33 mouse cellular contexts compared by ENCODE assay signal in genomic region chr11:52102977-52103376, GRCm38 (mm10). TPM values are rescaled to one million over a fixed set of nuclear protein-coding genes. Genes with fewer than 3 reads are reported as not detected.
A peak's percentile ranks its signal among the peaks of the same experiment; 100 is the strongest.
DNase-seq lines count a peak whose midpoint lies in the region; ATAC-seq and TF ChIP-seq lines count a peak whose summit lies in the region.
"Had no signal": no experiment of that assay in that cellular context is flagged by ENCODE, and none has a peak within 500 bp of the region (broad histone marks: within the 10 kb centered on the region; RNA-seq: fewer than 3 reads in every experiment).

No protein-coding gene starts in this region.

- peak overlapping the region; percentile 48 for H3K27ac ChIP-seq in gastrocnemius, adult 2 months
- no peak overlapping the region for H3K27ac ChIP-seq in heart, embryonic 14.5 days (replicated peaks in 1 of 2; ENCODE audit: control insufficient read depth in 1 of 2, insufficient read depth in 1 of 2, low read depth in 2 of 2, low read length in 2 of 2)
- H3K27ac ChIP-seq in lung, postnatal 0 days (ENCODE audit: low read length) = no peak overlapping the region
- no peak overlapping the region for H3K27ac ChIP-seq in MEL (ENCODE audit: control insufficient read depth, low read depth, low read length)
- no peak overlapping the region for H3K27ac ChIP-seq in midbrain, postnatal 0 days (ENCODE audit: low read depth, low read length)
- H3K27ac ChIP-seq: embryonic facial prominence, embryonic 10.5 days; embryonic facial prominence, embryonic 13.5 days; forebrain, embryonic 12.5 days; forebrain, embryonic 15.5 days; heart, adult 2 months; heart, embryonic 10.5 days; heart, embryonic 15.5 days; hindbrain, embryonic 12.5 days; hindbrain, embryonic 15.5 days; intestine, embryonic 15.5 days had no signal

- no peaks in the 10 kb centered on the region for H3K27me3 ChIP-seq in heart, embryonic 14.5 days (ENCODE audit: control insufficient read depth, insufficient read depth, low read length)
- no peaks in the 10 kb centered on the region for H3K27me3 ChIP-seq in lung, postnatal 0 days (replicated peaks; ENCODE audit: insufficient read depth, low read length)
- no peaks in the 10 kb centered on the region for H3K27me3 ChIP-seq in MEL (ENCODE audit: control insufficient read depth in 1 of 2, insufficient read depth in 2 of 2, low read length in 2 of 2)
- no peaks in the 10 kb centered on the region for H3K27me3 ChIP-seq in midbrain, postnatal 0 days (ENCODE audit: insufficient read depth, low read length)
- H3K27me3 ChIP-seq: embryonic facial prominence, embryonic 13.5 days; forebrain, embryonic 12.5 days; forebrain, embryonic 15.5 days; heart, embryonic 15.5 days; hindbrain, embryonic 12.5 days; hindbrain, embryonic 15.5 days; intestine, embryonic 15.5 days had no signal

- H3K79me2 ChIP-seq in MEL (ENCODE audit: control insufficient read depth, insufficient read depth, low read length, poor library complexity) = peaks cover 91% of the 10 kb centered on the region

- no peak for TF ChIP-seq POLR2A in MEL (IDR thresholded peaks at IDR 0.05; ENCODE audit: control insufficient read depth in 1 of 2, insufficient read depth in 1 of 2, low read depth in 1 of 2, low read length in 2 of 2, poor library complexity in 1 of 2)

- intact Hi-C loops in gastrocnemius, adult 2 months (cut with DNase I) = loop anchor here (10.0 kb wide), 1 partner anchor 288 kb away; no protein-coding TSS in a partner anchor

- ATAC-seq in heart, embryonic 14.5 days (ENCODE audit: insufficient number of reproducible peaks, insufficient read depth, low FRiP score, low read depth) = no peak
- ATAC-seq in lung, postnatal 0 days = no peak
- no peak for ATAC-seq in midbrain, postnatal 0 days (ENCODE audit: low FRiP score)
- ATAC-seq: activated CD4-positive, CD25-positive, alpha-beta regulatory T cell, adult 4 months; forebrain, embryonic 15.5 days; intestine, embryonic 15.5 days had no signal

- H3K4me2 ChIP-seq in heart, embryonic 14.5 days (ENCODE audit: low read length) = 0 out of 2 replicates have a peak overlapping the region, but pooled peaks have one; percentile 5
- H3K4me2 ChIP-seq in lung, postnatal 0 days (replicated peaks; ENCODE audit: low read depth, low read length) = peak overlapping the region; percentile 14; the same call in 1 of the 2 replicates
- no peak overlapping the region for H3K4me2 ChIP-seq in midbrain, postnatal 0 days (ENCODE audit: low read depth, low read length, poor library complexity, severe bottlenecking)
- H3K4me2 ChIP-seq: embryonic facial prominence, embryonic 13.5 days; forebrain, embryonic 12.5 days; forebrain, embryonic 15.5 days; heart, embryonic 15.5 days; hindbrain, embryonic 12.5 days; hindbrain, embryonic 15.5 days; intestine, embryonic 15.5 days had no signal

- DNase-seq in gastrocnemius, adult 2 months = no peak
- no peak for DNase-seq in gastrocnemius, adult 18-20 months (ENCODE audit: low spot score)
- DNase-seq in heart, adult 18-20 months = no peak
- no peak for DNase-seq in lung, postnatal 0 days (ENCODE audit: low spot score)
- DNase-seq in lung, postnatal 25 days (ENCODE audit: low spot score) = no peak
- DNase-seq in MEL (ENCODE audit: low read depth, low spot score) = no peak
- no peak for DNase-seq in midbrain, postnatal 0 days (ENCODE audit: low spot score)
- DNase-seq: adrenal gland, adult 8-10 months; adrenal gland, postnatal 25 days; cerebellum, adult 11-12 months; cerebellum, adult 8-10 months; cerebellum, postnatal 10 days; cerebellum, postnatal 36 days; embryo, embryonic 11 days; gastrocnemius, postnatal 14 days; heart, adult 2 months had no signal

- H3K36me3 ChIP-seq in heart, embryonic 14.5 days (ENCODE audit: control insufficient read depth, insufficient read depth, low read length) = no peaks in the 10 kb centered on the region
- H3K36me3 ChIP-seq in lung, postnatal 0 days (ENCODE audit: insufficient read depth, low read length) = no peaks in the 10 kb centered on the region
- peaks cover 19 to 63% of the 10 kb centered on the region in 2 experiments for H3K36me3 ChIP-seq in MEL (ENCODE audit: control insufficient read depth in 1 of 2, insufficient read depth in 2 of 2, low read length in 2 of 2)
- no peaks in the 10 kb centered on the region for H3K36me3 ChIP-seq in midbrain, postnatal 0 days (ENCODE audit: insufficient read depth, low read length)
- H3K36me3 ChIP-seq: embryonic facial prominence, embryonic 13.5 days; forebrain, embryonic 12.5 days; forebrain, embryonic 15.5 days; heart, embryonic 15.5 days; hindbrain, embryonic 12.5 days; hindbrain, embryonic 15.5 days; intestine, embryonic 15.5 days had no signal

- peaks cover 6 to 51% of the 10 kb centered on the region in 2 experiments for H3K4me1 ChIP-seq in heart, embryonic 14.5 days (ENCODE audit: control insufficient read depth in 2 of 2, insufficient read depth in 2 of 2, low read length in 2 of 2)
- peaks cover 8% of the 10 kb centered on the region; the same call in 1 of the 2 replicates for H3K4me1 ChIP-seq in lung, postnatal 0 days (ENCODE audit: insufficient read depth, low read depth, low read length)
- H3K4me1 ChIP-seq in MEL (ENCODE audit: control insufficient read depth in 1 of 2, insufficient read depth in 2 of 2, low read length in 2 of 2) = peaks cover 27 to 28% of the 10 kb centered on the region in 2 experiments
- peaks cover 18% of the 10 kb centered on the region; the same call in 1 of the 2 replicates for H3K4me1 ChIP-seq in midbrain, postnatal 0 days (ENCODE audit: insufficient read depth, low read length)

- no peak for TF ChIP-seq EP300 in lung, postnatal 0 days (IDR thresholded peaks at IDR 0.05)
- no peak for TF ChIP-seq EP300 in MEL (IDR thresholded peaks at IDR 0.05; ENCODE audit: low read depth in 1 of 2, low read length in 2 of 2)

- WGBS in heart, embryonic 14.5 days = 69% methylated on average over 4 of the region's 4 CpGs
- 66% methylated on average over 4 of the region's 4 CpGs for WGBS in lung, postnatal 0 days
- 91% methylated on average over 4 of the region's 4 CpGs for WGBS in midbrain, postnatal 0 days

- no peak overlapping the region for H3K9ac ChIP-seq in heart, embryonic 14.5 days (ENCODE audit: low read length)
- no peak overlapping the region for H3K9ac ChIP-seq in lung, postnatal 0 days (replicated peaks; ENCODE audit: low read depth)
- no peak overlapping the region for H3K9ac ChIP-seq in MEL (ENCODE audit: control insufficient read depth, low read depth, low read length, poor library complexity, severe bottlenecking)
- no peak overlapping the region for H3K9ac ChIP-seq in midbrain, postnatal 0 days (replicated peaks; ENCODE audit: low read length, poor library complexity, severe bottlenecking)
- H3K9ac ChIP-seq: embryonic facial prominence, embryonic 13.5 days; forebrain, embryonic 12.5 days; forebrain, embryonic 15.5 days; heart, embryonic 15.5 days; hindbrain, embryonic 12.5 days; hindbrain, embryonic 15.5 days; intestine, embryonic 15.5 days had no signal

- peak overlapping the region; percentile 4; the same call in 1 of the 2 replicates for H3K4me3 ChIP-seq in gastrocnemius, adult 2 months
- H3K4me3 ChIP-seq in heart, embryonic 14.5 days (ENCODE audit: control insufficient read depth in 1 of 2, insufficient read depth in 1 of 2, low read depth in 1 of 2, low read length in 2 of 2) = no peak overlapping the region
- no peak overlapping the region for H3K4me3 ChIP-seq in lung, postnatal 0 days (ENCODE audit: low read depth, low read length)
- H3K4me3 ChIP-seq in MEL (ENCODE audit: control insufficient read depth in 1 of 2, insufficient read depth in 1 of 2, low read depth in 2 of 2, low read length in 2 of 2) = no peak overlapping the region
- H3K4me3 ChIP-seq in midbrain, postnatal 0 days (ENCODE audit: low read depth, low read length) = no peak overlapping the region
- H3K4me3 ChIP-seq: embryonic facial prominence, embryonic 10.5 days; embryonic facial prominence, embryonic 13.5 days; erythroblast, embryonic 14.5 days; forebrain, embryonic 12.5 days; forebrain, embryonic 15.5 days; heart, adult 2 months; heart, embryonic 10.5 days; heart, embryonic 15.5 days; hindbrain, embryonic 12.5 days; hindbrain, embryonic 15.5 days; intestine, embryonic 15.5 days had no signal

- no peak for TF ChIP-seq CTCF in gastrocnemius, adult 2 months (IDR thresholded peaks at IDR 0.05)
- TF ChIP-seq CTCF in lung, postnatal 0 days (IDR thresholded peaks at IDR 0.05) = no peak
- TF ChIP-seq CTCF in MEL (IDR thresholded peaks at IDR 0.05 in 2 of 3, conservative IDR thresholded peaks at IDR 0.05 in 1 of 3; ENCODE audit: control insufficient read depth in 1 of 3, insufficient read depth in 1 of 3, low read depth in 2 of 3, low read length in 3 of 3, poor library complexity in 1 of 3, severe bottlenecking in 1 of 3) = no peak
- TF ChIP-seq CTCF in midbrain, postnatal 0 days (IDR thresholded peaks at IDR 0.05) = no peak

- H3K9me3 ChIP-seq in heart, embryonic 14.5 days (ENCODE audit: control insufficient read depth, low read length) = no peaks in the 10 kb centered on the region
- H3K9me3 ChIP-seq in lung, postnatal 0 days (ENCODE audit: low read length) = no peaks in the 10 kb centered on the region
- no peaks in the 10 kb centered on the region for H3K9me3 ChIP-seq in MEL (replicated peaks; ENCODE audit: insufficient read depth, low read length)
- H3K9me3 ChIP-seq in midbrain, postnatal 0 days (ENCODE audit: low read length) = no peaks in the 10 kb centered on the region
- H3K9me3 ChIP-seq: embryonic facial prominence, embryonic 10.5 days; embryonic facial prominence, embryonic 13.5 days; forebrain, embryonic 12.5 days; forebrain, embryonic 15.5 days; heart, embryonic 10.5 days; heart, embryonic 15.5 days; hindbrain, embryonic 12.5 days; hindbrain, embryonic 15.5 days; intestine, embryonic 15.5 days had no signal

- TF ChIP-seq RAD21 in MEL (IDR thresholded peaks at IDR 0.05; ENCODE audit: low read depth, low read length) = no peak

RNA-seq across cellular contexts. Expression of gene Ppp2ca, which starts 4.5 kb away (rescaled TPM):
- 10 to 100 TPM; 43.2 to 54.0 TPM for total RNA-seq in gastrocnemius, adult 2 months (2021)
- 10 to 100 TPM; 38.8 to 50.3 TPM for total RNA-seq in gastrocnemius, adult 18-20 months (2021)
- 81.1 and 86.7 TPM in 2 replicates for polyA plus RNA-seq in heart, embryonic 14.5 days (2014; fragmentation: Nextera tagmentation; extraction: Ambion mirVana)
- total RNA-seq in heart, adult 18-20 months (2021) = 10 to 100 TPM; 54.2 to 54.3 TPM
- 42.1 and 44.8 TPM in 2 replicates for polyA plus RNA-seq in lung, postnatal 0 days (2015; fragmentation: Nextera tagmentation; extraction: Ambion mirVana)
- 78.2 and 89.5 TPM in 2 replicates for total RNA-seq in MEL (2012; rRNA removed)
- 100 to 1,000 TPM; 102 to 113 TPM for polyA plus RNA-seq in MEL (2012; ENCODE audit: insufficient read depth in 1 of 2, insufficient read length in 2 of 2, low read depth in 1 of 2, low replicate concordance in 2 of 2, missing spikeins in 1 of 2)
- total RNA-seq in midbrain, postnatal 0 days (2014; rRNA removed) = 141 and 143 TPM in 2 replicates
- polyA plus RNA-seq in midbrain, postnatal 0 days (2015; fragmentation: Nextera tagmentation; extraction: Ambion mirVana) = 107 and 114 TPM in 2 replicates

RNA-seq across cellular contexts. Expression of gene Olfr1373, which starts 42.4 kb away (rescaled TPM):
- not detected for total RNA-seq in gastrocnemius, adult 2 months (2021)
- not detected for total RNA-seq in gastrocnemius, adult 18-20 months (2021)
- not detected in 2 replicates for polyA plus RNA-seq in heart, embryonic 14.5 days (2014; fragmentation: Nextera tagmentation; extraction: Ambion mirVana)
- not detected for total RNA-seq in heart, adult 18-20 months (2021)
- polyA plus RNA-seq in lung, postnatal 0 days (2015; fragmentation: Nextera tagmentation; extraction: Ambion mirVana) = not detected in 2 replicates
- not detected in 2 replicates for total RNA-seq in MEL (2012; rRNA removed)
- polyA plus RNA-seq in MEL (2012; ENCODE audit: insufficient read depth in 1 of 2, insufficient read length in 2 of 2, low read depth in 1 of 2, low replicate concordance in 2 of 2, missing spikeins in 1 of 2) = not detected
- not detected in 2 replicates for total RNA-seq in midbrain, postnatal 0 days (2014; rRNA removed)
- not detected in 2 replicates for polyA plus RNA-seq in midbrain, postnatal 0 days (2015; fragmentation: Nextera tagmentation; extraction: Ambion mirVana)
- total RNA-seq: adrenal gland, adult 8-10 months; adrenal gland, postnatal 25 days; gastrocnemius, postnatal 14 days; gastrocnemius, postnatal 4 days; heart, adult 2 months; heart, postnatal 25 days; hematopoietic stem cell, adult 5-6 weeks had no signal
- polyA plus RNA-seq: activated CD4-positive, CD25-positive, alpha-beta regulatory T cell, adult 4 months; brain, embryonic 14.5 days; cortical plate, adult 2 months; embryonic facial prominence, embryonic 10.5 days; embryonic facial prominence, embryonic 13.5 days; erythroblast, embryonic 14.5 days; forebrain, embryonic 12.5 days; forebrain, embryonic 15.5 days; heart, adult 2 months; heart, embryonic 10.5 days; heart, embryonic 15.5 days; hindbrain, embryonic 12.5 days; hindbrain, embryonic 15.5 days; intestine, embryonic 15.5 days had no signal
